Mouse (Mus musculus): ENCODE measurements at regions not wholly inside any gene's neighbourhood (a gene's known extent, or its start where the extent isn't known, plus 50 kb on each side); places are given as distances from the start of the nearest gene placed in this dataset.

DNA sequence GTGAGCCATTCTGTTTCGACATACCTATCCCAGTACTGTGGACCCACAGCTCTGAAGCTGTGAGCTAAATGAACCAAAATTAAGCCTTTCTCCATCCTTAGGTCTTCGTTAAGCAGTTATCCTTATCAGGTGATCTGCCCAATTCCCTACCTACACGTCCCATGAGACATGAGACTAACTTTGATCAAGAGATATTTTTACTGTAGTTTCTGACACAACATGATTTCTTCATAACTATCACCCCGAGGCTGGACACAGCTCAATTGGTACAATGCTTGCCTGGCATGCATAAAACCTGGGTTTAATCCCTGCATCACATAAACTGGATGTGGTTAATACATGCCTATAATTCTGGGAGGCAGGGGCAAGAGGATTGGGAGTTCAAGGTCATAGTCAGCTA is 82.2 kb upstream of the Elovl6 start:
- peak; percentile 76 for DNase-seq (ENCODE audit: low read depth)

DNA sequence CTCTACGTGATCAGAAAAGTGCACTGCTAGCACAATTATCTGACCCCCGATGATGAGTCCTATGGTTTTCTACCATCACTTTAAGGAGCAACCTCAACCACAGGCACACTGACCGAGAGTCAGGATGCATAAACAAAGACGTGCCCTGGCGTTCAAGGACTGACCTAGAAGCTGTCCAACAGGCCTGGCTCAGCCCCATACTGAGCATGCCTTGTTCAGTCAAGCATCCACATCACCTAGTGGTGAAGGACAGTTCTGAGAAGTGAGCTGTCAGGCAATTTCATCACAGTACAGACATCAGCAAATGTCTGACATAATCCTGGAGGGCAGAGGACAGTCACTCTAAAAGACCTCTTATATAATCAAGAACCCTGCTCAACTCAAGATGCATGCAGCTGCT is 81.5 kb upstream of the Elovl6 start:
- no peak for DNase-seq (ENCODE audit: low read depth)

DNA sequence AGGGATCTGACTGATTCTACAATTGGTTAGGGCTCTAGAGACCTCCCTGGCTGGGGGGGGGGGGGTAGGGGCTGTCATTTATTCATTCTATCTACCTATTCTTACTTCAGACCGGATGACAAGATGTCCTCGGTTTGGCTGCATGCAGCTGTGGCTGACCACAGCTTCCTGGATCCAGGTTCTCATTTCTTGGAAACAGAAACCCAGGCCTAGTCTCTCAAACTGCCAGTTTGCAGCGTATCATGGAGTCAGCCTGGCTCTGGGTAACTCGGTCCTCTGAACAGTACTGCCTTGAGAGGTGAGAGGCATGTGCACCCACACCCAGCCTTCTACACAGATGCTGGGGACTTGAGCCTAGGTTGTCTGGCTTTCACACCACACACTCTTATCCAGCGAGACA is 62.1 kb upstream of the Elovl6 start:
- DNase-seq (ENCODE audit: low read depth): no peak

DNA sequence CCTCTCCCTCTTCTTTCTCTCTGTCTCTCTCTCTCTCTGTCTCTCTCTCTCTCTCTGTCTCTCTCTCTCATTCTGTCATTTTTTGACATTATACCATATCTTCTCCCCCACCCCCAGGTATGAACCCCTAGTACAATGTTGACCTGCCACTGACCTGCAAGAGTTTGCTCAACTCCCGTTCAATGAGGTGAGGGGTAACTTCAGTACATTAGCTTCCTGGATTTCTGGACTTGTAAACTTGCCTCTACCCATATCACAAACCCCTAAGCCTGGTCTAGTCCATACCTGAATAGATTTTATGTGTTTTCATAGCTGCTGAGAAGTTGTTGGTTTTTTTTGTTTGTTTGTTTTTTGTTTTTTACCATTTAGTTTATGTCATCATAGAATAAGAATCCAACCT is 60.8 kb upstream of the Elovl6 start:
- DNase-seq (ENCODE audit: low read depth): no peak

DNA sequence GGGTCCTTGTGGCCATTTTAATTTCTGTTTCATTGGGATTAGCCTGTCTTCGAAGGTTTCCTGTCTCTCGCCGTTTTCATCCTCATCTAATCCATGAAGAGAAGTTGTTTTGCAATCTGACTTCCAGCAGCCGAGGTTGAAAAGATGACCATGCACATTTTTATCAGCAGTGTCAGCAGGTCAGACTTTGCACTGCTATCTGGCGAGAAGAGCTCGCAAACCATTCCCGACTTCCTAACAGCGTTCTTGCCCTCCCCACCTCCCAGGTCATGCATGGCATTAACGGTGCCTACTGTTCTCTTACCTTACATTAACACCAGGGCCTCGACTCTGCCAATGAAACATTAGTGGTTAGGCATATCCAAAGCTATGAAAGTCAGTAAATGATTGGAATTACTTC is 60.1 kb upstream of the Elovl6 start:
- no peak for DNase-seq (ENCODE audit: low read depth)

DNA sequence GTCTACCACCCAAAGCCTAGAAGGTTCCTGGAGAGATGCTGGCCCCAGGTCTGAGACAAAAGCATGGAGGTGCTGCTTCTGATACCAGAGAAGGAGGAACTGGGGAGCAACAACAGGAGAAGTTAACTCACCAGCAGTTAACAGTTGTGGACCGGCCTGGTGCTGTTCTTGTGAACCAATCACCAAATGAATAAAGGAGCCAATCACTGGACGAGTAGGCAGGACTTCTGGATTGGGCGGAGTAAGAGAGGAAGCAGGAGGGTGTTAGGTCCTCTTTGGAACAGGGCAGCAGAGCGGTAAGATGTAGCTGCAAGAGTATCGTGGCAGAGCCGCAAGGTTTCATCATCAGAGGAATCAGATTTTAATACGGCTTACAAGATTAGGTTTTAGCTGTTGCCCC is 57.7 kb upstream of the Elovl6 start:
- DNase-seq (ENCODE audit: low read depth): no peak

DNA sequence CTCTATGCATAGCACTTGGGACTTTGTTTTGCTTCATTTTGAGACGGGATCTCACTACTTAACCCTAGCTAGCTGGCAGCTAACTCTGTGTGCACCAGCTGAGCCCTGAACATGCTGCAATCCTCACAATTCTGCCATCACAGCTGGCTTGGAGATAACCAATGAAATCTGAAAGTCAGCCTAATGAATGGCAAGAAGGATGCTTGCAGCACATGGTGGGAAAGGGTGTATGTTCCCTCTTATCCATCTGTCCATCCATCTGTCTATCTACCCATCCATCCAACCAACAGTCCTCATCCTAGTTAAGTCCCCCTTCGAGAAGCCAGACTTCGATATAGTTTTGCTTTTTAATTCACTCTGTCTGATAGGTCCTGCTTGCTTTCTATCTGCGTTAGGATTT is 55.9 kb upstream of the Elovl6 start:
- DNase-seq (ENCODE audit: low read depth): no peak

DNA sequence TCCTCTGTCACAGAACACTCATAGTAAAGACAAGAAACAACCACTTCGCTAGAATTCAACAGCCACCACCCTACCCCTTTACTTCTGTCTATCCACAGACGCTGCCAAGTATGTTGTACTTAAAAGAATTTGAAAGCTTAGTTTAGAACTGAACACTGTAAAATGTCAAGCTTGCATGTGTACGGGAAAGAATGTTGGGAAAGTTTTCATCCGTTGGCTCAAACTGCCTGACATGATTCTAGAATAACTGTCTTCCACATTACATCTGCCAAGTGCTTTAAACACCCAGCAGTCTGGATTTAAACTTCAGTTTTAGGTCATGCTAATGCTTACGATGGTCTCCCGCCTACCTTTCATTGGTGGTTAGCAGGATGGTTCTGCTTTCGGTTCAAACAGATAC is 54.1 kb upstream of the Elovl6 start:
- DNase-seq (ENCODE audit: low read depth): no peak

DNA sequence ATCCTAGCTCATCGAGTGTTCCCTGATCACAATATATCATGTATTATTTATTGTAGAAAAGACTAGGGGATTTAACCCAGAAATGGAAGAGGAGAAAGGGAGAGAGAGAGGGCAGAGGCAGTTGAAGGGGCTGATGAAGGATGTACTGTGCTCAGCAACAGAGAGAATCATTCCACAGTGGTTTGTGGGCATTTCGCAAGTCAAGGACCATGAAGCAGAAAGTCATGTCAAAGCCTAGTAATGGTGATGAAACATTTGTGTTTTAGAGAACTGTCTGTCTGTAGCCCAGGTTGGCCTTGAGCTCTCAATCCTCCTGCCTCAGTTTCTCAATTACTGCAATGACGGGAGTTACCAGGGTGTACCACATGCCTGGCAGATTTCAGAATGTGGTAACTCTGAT is 50.9 kb upstream of the Elovl6 start:
- no peak for DNase-seq (ENCODE audit: low read depth)
